Mouse (Mus musculus) cerebellum, postnatal 14 days (tissue): ENCODE results near the gene Hist1h4a.
"Not testable (repeated sequence)": the region's sequence is repeated elsewhere in the genome, so short reads cannot be mapped to it uniquely, and the experiment has no call there.

ENCODE experiments used
- DNase-seq, 2 experiments: peaks; one replicate each; pipeline ENCODE4 v3.0.0; 2021; ENCODE audit warnings: mixed read lengths in 2 of 2

Hist1h4a gene

DNA sequence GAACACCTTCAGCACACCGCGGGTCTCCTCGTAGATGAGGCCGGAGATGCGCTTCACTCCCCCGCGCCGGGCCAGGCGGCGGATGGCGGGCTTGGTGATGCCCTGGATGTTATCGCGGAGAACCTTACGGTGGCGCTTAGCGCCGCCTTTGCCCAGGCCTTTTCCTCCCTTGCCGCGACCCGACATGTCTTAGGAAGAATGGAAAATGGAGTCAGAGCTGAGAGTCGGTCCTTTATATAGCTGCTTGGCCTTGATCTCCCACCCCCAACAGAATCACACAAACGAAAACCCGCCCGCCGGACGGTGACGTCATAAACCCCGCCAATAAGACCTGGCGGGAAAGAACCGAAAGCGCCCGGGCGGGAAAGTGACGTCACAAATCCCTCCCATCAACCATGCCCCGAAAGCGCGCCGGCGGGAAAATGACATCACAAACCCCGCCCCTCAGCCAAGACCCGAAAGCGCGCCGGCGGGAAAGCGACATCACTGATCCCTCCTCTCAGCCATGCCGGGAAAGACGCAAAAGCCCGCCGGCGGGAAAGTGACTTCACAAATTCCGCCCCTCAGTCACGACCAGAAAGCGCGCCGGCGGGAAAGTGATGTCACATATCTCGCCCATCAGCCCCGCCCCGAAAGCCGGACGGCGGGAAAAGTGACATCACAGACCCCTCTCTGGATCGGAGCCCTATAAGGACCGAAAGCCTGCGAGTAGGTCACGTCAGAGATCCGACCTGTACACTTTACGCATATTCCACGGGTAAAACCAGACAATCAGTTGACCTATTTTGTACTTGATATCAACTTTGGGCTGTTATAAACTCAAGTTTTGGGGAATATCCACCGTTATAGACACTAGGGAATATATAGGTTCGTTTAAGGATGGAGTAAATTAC is at the start of gene Hist1h4a:
TSS of gene Hist1h4a (minus strand) at position 259 of the 893 bp plus-strand sequence.
- peak; percentile 99 for DNase-seq

DNA sequence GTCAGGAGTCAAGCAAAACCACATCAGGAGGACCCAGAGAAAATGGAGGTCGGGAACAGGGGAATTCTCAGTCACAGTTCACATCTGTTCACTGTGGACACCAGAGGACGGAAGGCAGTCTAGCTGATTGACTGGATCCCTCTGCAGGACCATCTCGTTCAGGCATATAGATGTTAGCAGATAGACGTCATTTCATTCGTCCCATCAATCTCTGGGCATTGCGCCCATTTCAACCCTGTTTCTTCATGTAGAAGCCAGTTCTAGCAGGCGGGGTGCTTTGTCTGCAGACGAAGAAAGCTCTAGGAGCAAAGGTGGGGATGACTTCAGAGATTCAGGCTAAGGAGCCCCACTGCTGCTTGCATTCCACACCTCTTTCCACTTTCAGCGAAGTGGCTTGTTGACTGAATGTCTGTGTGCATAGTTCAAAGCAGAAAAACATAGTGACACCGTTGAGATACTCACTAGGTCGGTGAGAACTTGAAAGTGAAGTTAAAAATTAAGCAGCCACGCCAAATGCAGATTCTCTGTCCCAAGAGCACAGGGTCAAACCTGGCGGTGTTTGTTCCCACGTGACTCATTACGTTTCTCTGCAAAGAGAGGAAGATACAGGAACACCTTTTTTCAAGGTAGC is 45.5 kb upstream of the Hist1h4a start, which contains the start of gene Slc17a2:
TSS of gene Slc17a2 (plus strand) at position 572 of the 631 bp plus-strand sequence.
- peak in 1 of 2 experiments; percentile 3 for DNase-seq

DNA sequence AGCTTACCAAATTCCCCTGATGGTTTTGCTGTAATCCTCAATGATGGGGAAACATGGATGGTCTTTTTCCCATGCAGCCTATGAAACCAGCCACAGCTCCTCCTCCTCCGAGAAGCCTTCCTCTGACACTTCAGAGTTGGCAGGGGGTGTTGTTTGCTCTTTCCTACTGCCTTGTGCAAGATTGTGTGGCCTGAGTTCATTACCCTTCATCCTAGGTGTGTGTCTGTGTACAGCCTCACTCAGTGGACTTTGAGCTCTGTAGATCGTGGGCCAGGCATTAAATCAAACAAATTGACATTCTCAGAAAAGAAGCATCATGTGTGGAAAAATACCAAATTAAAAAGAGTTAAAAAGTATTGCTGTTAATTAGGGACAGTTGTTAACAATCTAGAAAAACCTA is 43.5 kb upstream of the Hist1h4a start:
- no peak for DNase-seq

DNA sequence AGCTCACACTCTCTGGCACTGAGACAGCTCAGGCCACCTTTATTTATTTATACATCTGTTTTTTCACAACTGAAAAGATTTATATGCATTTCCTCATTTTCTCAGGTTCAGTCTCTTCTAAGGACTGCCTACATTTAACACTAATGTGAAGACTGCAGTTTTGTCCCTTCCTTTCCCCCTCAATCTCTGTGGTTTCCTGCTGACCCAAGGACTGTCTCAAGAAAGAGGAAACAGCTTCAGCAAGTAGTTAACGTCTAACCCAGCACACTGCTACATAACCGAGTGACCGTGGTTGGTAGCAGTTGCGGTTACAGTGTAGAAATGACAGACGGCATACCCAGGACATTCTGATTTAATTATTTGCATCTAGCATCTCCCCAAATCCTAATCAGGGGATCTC is 38.4 kb upstream of the Hist1h4a start:
- no peak for DNase-seq

DNA sequence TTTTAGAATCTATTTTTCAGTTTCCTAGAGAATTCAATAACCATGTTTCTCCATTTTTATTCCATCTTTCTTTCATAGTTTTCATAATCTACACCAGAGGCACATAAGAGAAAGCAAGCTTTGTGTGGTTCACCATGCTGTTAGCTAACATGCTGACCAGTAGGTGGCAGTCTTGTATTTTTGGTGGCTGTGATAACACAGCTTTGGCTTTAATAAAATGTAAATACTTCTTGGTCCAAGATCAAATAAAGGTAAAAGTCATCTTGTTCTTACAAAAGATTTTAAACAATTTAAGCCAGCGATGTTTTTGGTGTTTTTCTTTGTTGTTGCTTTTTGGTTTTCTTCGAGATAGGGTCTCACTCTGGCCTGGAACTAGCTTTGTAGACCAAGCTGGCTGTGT is 31.5 kb upstream of the Hist1h4a start:
- peak; percentile 64 to 69 for DNase-seq

DNA sequence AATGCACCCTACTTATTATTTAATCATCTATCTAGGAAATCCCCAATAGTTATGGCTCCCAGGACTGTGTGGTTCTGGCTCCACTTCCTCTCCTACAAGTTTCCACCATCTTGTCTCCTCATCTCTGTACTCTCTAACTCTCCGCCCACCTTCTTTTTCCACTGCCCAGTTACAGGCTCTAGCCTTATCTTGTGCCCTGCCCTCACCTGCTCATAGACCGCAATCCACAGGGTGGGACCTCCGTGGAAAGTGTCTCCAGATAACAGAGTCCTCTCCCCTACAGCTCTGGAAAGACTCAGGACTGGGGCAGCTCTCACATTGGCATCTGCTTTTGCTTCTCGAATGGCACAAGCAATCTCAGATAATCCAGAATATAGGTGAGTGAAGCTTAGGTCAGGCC is 18.0 kb upstream of the Hist1h4a start:
- DNase-seq = no peak

DNA sequence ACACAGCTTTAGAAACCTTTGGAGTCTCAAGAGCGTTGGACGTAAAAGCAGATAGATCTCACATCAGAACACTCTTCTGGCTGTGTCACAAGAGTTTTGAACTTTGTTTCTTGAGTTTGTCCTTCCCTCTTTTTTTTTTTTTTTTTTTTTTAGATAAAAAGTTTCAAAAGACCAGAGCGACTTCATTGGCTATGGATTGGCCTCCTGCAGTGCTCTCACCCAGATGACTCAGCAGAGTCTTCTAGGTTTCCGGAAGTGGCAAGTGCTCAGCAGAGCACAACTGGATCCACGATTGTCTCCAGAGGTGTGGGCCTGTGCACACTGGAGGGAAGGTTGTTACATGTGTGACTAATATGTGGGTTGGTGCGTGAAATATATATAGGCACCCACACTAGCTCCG is 17.3 kb upstream of the Hist1h4a start:
- no peak for DNase-seq

DNA sequence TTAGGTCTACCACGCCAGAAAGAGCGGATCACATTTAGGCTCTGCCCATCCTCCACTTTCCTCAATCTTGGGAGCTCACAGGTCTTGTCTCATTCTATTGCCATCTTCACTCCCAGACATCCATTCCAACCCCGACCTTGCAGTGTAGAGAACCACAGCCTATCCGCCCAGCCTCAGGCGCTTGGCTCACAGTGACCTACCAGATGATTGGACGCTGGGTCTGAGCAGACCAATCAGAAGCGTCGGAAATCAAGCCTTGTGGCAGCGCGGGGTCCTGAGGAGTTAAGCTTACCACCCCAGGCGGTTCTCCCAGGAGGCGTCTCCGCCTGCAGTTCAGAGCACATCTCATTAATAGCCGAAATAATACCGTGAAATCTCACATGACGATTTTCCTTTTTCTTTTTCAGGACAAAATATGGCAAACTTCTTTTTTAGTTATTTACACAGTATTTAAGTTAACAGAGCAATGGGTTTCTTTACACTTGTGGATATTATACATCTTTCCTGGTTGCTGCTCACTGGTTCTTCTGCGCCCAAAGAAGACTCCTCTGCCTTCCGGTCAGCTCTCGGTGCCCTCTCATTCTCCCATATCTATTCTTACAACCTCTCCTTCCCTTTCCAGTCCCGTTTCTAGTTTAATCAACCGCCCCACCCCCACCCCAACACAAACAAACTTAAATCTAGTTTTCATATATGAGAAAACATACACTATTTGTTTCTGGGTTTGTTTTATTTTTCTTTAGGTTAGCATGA is 11.7 kb upstream of the Hist1h4a start:
- DNase-seq = peak; percentile 20 to 28

DNA sequence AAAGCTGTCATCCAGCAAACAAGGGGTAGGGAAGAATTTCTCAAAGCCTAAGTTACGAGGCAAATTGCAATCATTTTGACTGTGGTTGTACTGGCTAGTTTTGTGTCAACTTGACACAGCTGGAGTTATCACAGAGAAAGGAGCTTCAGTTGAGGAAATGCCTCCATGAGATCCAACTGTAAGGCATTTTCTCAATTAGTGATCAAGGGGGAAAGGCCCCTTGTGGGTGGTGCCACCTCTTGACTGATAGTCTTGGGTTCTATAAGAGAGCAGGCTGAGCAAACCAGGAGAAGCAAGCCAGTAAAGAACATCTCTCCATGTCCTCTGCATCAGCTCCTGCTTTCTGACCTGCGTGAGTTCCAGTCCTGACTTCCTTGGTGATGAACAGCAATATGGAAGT is 8.6 kb upstream of the Hist1h4a start, which contains the start of gene Trim38:
TSS of gene Trim38 (plus strand) at position 301 of the 400 bp plus-strand sequence.
- not testable (repeated sequence) for DNase-seq

DNA sequence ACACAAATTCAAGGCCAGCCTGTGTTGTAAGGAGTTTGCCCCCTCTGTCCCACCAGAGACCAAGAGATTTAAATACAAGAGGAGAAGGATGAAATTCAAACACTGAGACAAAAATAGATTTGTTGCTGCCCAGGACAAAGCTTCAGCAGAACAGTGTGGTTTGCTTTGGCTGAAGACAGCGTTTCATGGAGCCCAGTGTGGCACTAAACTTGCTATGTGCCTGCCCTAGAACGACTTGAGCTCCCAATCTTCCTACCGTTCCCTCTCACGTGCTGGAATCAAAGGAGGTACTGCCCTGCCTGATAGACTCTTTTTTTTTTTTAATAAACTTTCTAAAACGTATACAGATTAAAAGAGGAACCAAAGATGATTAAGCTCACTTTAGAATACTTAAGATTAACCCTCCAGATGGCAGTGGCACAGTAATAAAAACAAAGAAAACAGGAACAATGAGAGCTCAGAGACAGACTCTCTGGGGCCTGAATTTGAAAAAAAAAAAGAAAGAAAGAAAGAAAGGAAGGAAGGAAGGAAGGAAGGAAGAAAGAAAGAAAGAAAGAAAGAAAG is 7.9 kb upstream of the Hist1h4a start:
- DNase-seq = no peak

DNA sequence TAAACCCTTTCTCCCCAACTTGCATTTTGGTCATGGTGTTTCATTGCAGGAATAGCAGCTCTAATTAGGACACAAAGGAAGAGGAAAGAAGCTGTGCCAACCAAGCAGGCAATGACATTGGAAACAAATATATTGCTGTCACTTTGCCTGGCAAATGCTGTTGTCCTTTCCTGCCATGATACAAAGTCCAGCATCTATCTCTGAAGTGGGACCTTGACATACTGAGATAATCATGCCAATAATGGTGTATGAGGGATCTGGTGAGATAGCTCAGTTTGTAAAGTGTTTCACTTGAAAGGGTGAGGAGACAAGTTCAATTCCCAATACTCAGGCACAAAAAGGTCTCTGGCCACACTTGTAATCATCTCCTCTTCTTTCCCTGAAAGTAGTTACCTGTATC is 5.7 kb upstream of the Hist1h4a start:
- no peak for DNase-seq

DNA sequence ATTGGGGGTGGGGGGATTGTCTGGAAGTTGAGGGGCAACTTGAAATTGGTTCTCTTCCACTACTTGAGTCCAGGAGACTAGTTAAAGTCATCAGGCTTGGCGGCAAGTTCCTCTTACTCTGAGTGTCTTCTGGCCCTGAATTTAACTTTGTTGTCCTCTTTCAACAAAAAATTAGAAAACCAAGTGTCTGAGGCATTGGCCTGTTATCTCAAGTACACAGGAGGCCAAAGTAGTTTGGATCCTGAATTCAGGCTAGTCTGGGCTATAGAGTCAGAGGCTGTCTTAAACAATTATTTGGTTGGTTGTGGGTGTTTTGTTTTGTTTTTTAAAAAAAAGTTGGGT is 4.1 kb upstream of the Hist1h4a start:
- DNase-seq = no peak

DNA sequence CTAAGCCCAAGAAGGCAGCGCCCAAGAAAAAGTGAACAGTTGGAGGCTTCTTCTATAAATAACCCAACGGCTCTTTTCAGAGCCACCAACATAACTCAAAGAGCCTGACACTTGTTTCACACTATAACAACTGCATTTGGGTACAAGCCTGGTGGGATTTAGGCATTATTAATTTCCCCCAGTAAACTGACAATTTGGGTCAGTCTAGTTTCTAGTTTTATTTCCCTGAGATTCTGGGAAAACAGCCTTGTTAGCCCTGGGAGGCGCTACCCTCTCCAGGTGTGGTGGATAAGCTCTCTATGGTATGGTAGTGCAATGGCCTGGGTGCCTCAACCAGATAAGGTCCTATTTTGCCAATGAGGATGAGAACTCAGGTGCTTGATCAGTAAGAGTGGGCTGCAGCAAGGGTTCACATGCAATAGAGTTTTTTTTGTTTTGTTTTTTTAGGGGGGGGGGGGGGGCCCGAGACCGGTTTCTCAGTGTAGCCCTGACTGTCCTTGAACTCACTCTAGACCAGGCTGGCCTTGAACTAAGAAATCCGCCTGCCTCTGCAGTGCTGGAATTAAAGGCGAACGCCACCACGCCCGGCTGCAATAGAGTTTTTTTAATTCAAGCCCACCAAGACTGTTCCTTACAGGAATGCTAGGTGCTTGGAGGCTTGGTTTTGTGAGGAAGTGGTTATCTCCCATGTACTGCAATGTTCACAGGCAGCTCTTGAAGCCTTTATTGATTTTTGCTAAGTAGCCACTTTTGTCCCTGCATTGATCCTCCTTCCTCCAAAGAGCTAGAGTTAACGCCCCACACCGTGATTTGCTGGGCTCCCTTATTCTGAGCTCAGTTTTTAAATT is 3.5 kb upstream of the Hist1h4a start:
- no peak for DNase-seq

DNA sequence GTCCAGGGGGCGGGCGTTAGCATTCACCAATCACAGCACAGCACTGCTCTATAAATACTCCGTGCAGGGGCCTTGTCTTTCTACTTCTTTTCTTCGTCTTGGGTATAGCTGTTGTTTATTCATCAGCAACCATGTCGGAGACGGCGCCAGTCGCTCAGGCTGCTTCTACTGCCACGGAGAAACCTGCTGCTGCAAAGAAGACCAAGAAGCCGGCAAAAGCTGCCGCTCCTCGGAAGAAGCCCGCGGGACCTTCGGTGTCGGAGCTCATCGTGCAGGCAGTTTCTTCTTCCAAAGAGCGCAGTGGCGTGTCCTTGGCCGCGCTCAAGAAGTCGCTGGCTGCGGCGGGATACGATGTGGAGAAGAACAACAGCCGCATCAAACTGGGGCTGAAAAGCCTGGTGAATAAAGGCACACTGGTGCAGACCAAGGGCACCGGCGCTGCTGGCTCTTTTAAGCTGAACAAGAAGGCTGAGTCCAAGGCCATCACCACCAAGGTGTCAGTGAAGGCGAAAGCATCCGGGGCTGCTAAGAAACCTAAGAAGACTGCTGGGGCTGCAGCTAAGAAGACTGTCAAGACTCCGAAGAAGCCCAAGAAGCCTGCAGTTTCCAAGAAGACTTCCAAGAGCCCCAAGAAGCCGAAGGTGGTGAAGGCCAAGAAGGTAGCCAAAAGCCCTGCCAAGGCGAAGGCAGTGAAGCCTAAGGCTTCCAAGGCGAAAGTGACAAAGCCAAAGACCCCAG is 2.7 kb upstream of the Hist1h4a start, which contains the start of gene Hist1h1a:
TSS of gene Hist1h1a (plus strand) at position 81 of the 738 bp plus-strand sequence.
- peak; percentile 82 to 84 for DNase-seq

DNA sequence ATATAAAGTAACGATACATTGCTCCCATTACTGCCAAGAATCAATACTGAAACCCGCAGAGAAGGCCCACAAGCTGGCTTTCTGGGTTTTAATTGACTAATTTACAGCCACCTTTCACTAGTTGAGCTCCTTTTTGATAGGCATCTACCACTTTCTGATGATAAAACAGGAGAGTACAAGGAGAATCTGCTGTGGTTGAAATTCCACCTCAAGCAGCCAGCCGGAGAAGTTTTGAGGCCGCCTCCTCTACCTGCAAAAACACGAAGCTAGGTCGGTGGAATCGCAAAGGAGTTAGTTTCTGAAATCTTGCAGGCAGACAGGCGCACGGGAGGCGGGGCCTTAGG is 2.2 kb upstream of the Hist1h4a start:
- DNase-seq = no peak

DNA sequence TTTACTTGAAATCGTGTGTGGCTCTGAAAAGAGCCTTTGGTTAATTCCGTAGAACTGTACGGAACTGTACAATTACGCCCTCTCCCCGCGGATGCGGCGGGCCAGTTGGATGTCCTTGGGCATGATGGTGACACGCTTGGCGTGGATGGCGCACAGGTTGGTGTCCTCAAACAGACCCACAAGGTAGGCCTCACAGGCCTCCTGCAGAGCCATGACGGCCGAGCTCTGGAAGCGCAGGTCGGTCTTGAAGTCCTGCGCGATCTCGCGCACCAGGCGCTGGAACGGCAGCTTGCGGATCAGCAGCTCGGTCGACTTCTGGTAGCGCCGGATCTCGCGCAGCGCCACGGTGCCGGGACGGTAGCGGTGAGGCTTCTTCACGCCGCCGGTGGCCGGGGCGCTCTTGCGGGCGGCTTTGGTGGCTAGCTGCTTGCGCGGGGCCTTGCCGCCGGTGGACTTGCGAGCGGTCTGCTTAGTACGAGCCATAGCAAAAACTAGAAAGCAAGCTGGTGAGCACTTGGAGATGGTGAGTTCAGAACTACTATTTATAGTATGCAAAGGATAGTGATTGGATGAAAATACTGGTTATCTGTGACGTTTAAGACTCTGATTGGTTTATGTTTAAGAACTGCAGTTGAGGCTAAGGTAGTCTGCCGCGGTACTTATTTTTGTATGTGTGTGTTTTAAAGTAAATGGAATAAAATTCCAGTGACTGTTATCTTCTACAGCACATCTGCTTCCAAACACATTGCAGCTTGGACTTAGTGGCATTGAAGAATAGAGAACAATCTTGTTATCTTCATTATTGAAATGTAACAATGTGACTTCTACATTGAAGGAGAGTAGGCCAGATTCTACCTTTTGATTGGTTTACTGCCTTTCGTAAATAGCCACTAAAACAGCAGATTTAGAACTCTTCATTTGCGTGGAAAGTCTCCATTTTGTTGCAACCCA is 1.1 kb upstream of the Hist1h4a start, which contains the start of gene Hist1h3a:
TSS of gene Hist1h3a (minus strand) at position 516 of the 951 bp plus-strand sequence.
- peak; percentile 58 to 70 for DNase-seq

DNA sequence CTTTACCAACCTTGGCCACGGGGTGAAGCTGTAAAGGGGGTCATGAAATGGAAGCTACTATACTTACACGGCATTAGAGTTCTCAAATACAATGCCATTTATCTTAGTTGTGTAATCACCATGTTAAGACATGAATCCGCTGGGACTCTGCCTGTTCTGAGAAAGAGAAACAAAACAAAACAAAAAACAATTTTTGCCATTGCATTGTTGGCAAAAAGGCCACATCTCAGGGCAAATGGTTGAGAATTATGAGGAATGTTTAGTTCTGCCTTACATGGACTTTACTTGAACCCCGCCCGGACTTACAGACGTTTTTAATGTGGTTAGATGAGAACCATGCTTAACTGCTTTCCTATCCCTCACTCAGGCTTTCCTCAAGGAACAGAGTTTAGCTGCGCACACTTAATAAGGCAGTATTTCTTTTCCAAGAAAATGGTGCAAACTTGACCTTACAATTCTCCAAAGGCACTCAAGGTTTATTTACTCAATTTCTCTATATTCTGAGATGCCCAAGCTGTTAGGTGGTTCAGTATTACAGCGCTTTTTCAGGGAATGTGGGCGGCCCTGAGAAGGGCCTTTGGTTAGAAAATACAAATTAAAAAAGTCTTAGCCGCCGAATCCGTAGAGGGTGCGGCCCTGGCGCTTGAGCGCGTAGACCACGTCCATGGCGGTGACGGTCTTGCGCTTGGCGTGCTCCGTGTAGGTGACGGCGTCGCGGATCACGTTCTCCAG is 624 bp downstream of the Hist1h4a start:
- peak; percentile 22 to 30 for DNase-seq

DNA sequence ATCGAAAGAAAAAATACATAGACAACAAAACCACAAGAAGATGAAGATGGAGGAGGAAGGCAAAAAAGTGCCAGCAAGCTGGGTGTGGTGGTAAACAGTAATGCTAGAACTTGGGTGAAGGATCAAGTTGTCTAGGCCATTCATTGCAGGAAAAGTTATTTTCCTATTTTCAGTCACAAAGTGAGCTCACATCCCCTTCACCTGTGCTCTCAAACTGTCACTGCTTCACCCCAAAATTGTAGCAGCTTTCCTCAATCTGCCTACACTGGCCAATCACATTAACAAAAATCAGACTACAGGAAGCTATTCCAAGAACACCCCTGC is 1.2 kb downstream of the Hist1h4a start:
- no peak for DNase-seq

DNA sequence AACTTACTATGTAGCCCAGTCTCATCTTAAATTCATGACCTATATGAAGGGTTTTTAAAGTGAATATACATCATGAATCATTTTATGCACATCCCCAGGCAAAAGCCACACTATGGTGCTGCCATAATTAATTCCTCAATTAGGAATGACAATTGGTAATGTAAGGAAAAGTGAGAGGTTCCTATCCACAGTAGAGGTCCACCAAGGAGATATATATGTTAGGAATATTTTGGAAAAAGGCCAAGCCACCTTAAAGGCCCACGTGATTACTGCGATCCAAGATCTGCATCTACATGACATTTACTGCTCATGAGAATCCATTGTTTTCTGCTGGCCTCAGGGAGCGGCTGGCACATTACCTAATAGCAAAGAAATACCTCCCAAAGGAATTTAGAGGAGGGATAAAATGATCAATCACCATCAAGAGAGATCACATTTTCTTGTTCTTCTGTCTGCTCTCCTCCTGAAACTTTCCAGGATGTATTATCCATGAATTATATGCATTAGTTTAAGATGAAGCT is 1.7 kb downstream of the Hist1h4a start:
- no peak for DNase-seq
